Comparison of ENCODE assay signal across 11 mouse cellular contexts in the genomic region with DNA sequence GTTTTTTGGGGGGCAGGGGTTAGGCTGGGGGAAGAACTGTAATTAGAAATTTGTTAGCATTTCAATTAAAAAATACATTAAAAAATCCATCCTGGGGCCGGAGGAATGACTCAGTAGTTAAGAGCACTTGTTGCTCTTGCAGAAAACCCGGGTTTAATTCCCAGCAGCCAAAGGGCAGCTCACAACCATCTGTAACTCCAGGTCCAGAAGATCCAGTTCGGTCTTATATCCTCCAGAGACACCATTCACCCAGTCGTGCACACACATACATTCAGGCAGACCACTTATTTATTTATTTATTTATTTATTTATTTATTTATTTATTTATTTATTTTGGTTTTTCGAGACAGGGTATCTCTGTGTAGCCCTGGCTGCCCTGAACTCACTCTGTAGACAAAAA. TPM values are rescaled to one million over a fixed set of nuclear protein-coding genes. Genes with fewer than 3 reads are reported as not detected.
DNase-seq lines count a peak whose midpoint lies in the region; ATAC-seq lines count a peak whose summit lies in the region.
"Had no signal": no experiment of that assay in that cellular context is flagged by ENCODE, and none has a peak within 500 bp of the region (broad histone marks: within the 10 kb centered on the region; RNA-seq: fewer than 3 reads in every experiment).

No protein-coding gene starts in this region.

- peaks cover 3% of the 10 kb centered on the region; the same call in 1 of the 2 replicates for H3K4me1 ChIP-seq in heart, embryonic 11.5 days (ENCODE audit: control insufficient read depth, insufficient read depth, low read length)
- 0 out of 2 replicates have a peak, but pooled peaks cover 5% of the 10 kb centered on the region for H3K4me1 ChIP-seq in neural tube, embryonic 12.5 days
- peaks cover 13% of the 10 kb centered on the region; the same call in 1 of the 2 replicates for H3K4me1 ChIP-seq in limb, embryonic 15.5 days
- no peaks in the 10 kb centered on the region for H3K4me1 ChIP-seq in stomach, embryonic 15.5 days

- DNase-seq in heart, postnatal 14 days, result no peak
- no peak for DNase-seq in neural tube, embryonic 10.5 days (ENCODE audit: extremely low spot score, low spot score)
- no peak for DNase-seq in gastrocnemius, adult 18-20 months (ENCODE audit: low spot score)
- DNase-seq in layer of hippocampus, postnatal 36 days, result no peak

- peak overlapping the region; percentile 85; the same call in 1 of the 2 replicates for H3K4me2 ChIP-seq in heart, embryonic 11.5 days
- H3K4me2 ChIP-seq in neural tube, embryonic 12.5 days (replicated peaks), result peak overlapping the region; percentile 90; the same call in 1 of the 2 replicates
- H3K4me2 ChIP-seq in limb, embryonic 15.5 days, result peak overlapping the region; percentile 81; the same call in 1 of the 2 replicates
- peak overlapping the region; percentile 90; the same call in 1 of the 2 replicates for H3K4me2 ChIP-seq in stomach, embryonic 15.5 days

- WGBS in heart, embryonic 11.5 days (ENCODE audit: insufficient replicate concordance), result 43% methylated on average over 5 of the region's 5 CpGs
- 57% methylated on average over 5 of the region's 5 CpGs for WGBS in neural tube, embryonic 12.5 days
- 56% methylated on average over 5 of the region's 5 CpGs for WGBS in limb, embryonic 15.5 days
- WGBS in stomach, embryonic 15.5 days, result 63% methylated on average over 5 of the region's 5 CpGs

- no peaks in the 10 kb centered on the region for H3K27me3 ChIP-seq in heart, embryonic 11.5 days (ENCODE audit: control insufficient read depth, insufficient read depth, low read length)
- H3K27me3 ChIP-seq in neural tube, embryonic 12.5 days (replicated peaks), result no peaks in the 10 kb centered on the region
- H3K27me3 ChIP-seq in limb, embryonic 15.5 days, result no peaks in the 10 kb centered on the region
- H3K27me3 ChIP-seq in stomach, embryonic 15.5 days (replicated peaks), result no peaks in the 10 kb centered on the region

- no peak for ATAC-seq in heart, embryonic 11.5 days (replicated peaks; ENCODE audit: insufficient number of reproducible peaks, low FRiP score, low TSS enrichment)
- no peak for ATAC-seq in neural tube, embryonic 12.5 days (ENCODE audit: low FRiP score, low read depth)
- no peak for ATAC-seq in limb, embryonic 15.5 days (ENCODE audit: insufficient number of reproducible peaks, low FRiP score, low TSS enrichment, low read depth)
- ATAC-seq in stomach, embryonic 15.5 days (ENCODE audit: insufficient read depth, low FRiP score, low read depth), result no peak

- no peaks in the 10 kb centered on the region for H3K9me3 ChIP-seq in heart, embryonic 11.5 days (replicated peaks; ENCODE audit: control insufficient read depth, low read length)
- H3K9me3 ChIP-seq in neural tube, embryonic 12.5 days, result no peaks in the 10 kb centered on the region
- H3K9me3 ChIP-seq in limb, embryonic 15.5 days, result no peaks in the 10 kb centered on the region
- H3K9me3 ChIP-seq in stomach, embryonic 15.5 days, result no peaks in the 10 kb centered on the region

- H3K9ac ChIP-seq in heart, embryonic 11.5 days (ENCODE audit: low read depth, low read length), result no peak overlapping the region
- H3K9ac ChIP-seq in neural tube, embryonic 12.5 days, result no peak overlapping the region
- H3K9ac ChIP-seq in limb, embryonic 15.5 days, result no peak overlapping the region
- H3K9ac ChIP-seq in stomach, embryonic 15.5 days, result no peak overlapping the region

- H3K36me3 ChIP-seq in heart, embryonic 11.5 days (ENCODE audit: control insufficient read depth, insufficient read depth, low read length), result no peaks in the 10 kb centered on the region
- no peaks in the 10 kb centered on the region for H3K36me3 ChIP-seq in neural tube, embryonic 12.5 days
- H3K36me3 ChIP-seq in limb, embryonic 15.5 days, result no peaks in the 10 kb centered on the region
- H3K36me3 ChIP-seq in stomach, embryonic 15.5 days, result no peaks in the 10 kb centered on the region

- H3K27ac ChIP-seq in heart, embryonic 11.5 days (ENCODE audit: low read depth, low read length), result no peak overlapping the region
- H3K27ac ChIP-seq in neural tube, embryonic 12.5 days, result no peak overlapping the region
- H3K27ac ChIP-seq in limb, embryonic 15.5 days, result no peak overlapping the region
- no peak overlapping the region for H3K27ac ChIP-seq in stomach, embryonic 15.5 days

- intact Hi-C loops in heart, postnatal 14 days (cut with DNase I), result no loop called here

- no peak overlapping the region for H3K4me3 ChIP-seq in heart, embryonic 11.5 days (ENCODE audit: low read depth, low read length)
- H3K4me3 ChIP-seq in neural tube, embryonic 12.5 days, result no peak overlapping the region
- no peak overlapping the region; the same call in 1 of the 2 replicates for H3K4me3 ChIP-seq in limb, embryonic 15.5 days
- H3K4me3 ChIP-seq in stomach, embryonic 15.5 days (replicated peaks), result no peak overlapping the region

RNA-seq across cellular contexts. Expression of a gene that starts 1.2 kb away (rescaled TPM):
- polyA plus RNA-seq in heart, embryonic 11.5 days (2014; fragmentation: Nextera tagmentation; extraction: Ambion mirVana), result 45.0 and 49.8 TPM in 2 replicates
- 10 to 100 TPM; 83.7 to 90.0 TPM for total RNA-seq in heart, postnatal 14 days (2021)
- 16.7 and 17.4 TPM in 2 replicates for polyA plus RNA-seq in neural tube, embryonic 12.5 days (2016; fragmentation: Nextera tagmentation; extraction: Ambion mirVana)
- polyA plus RNA-seq in limb, embryonic 15.5 days (2015; fragmentation: Nextera tagmentation; extraction: Ambion mirVana), result 28.2 and 29.0 TPM in 2 replicates
- polyA plus RNA-seq in stomach, embryonic 15.5 days (2015; fragmentation: Nextera tagmentation; extraction: Ambion mirVana), result 33.8 and 49.9 TPM in 2 replicates
- 10 to 100 TPM; 65.2 to 69.0 TPM for total RNA-seq in gastrocnemius, adult 18-20 months (2021)
- 10 to 100 TPM; 15.9 to 18.5 TPM for total RNA-seq in layer of hippocampus, postnatal 36 days (2021)

RNA-seq across cellular contexts. Expression of a gene that starts 47.3 kb away (rescaled TPM):
- polyA plus RNA-seq in heart, embryonic 11.5 days (2014; fragmentation: Nextera tagmentation; extraction: Ambion mirVana), result not detected in 2 replicates
- not detected for total RNA-seq in heart, postnatal 14 days (2021)
- polyA plus RNA-seq in neural tube, embryonic 12.5 days (2016; fragmentation: Nextera tagmentation; extraction: Ambion mirVana), result not detected in 2 replicates
- not detected in 2 replicates for polyA plus RNA-seq in limb, embryonic 15.5 days (2015; fragmentation: Nextera tagmentation; extraction: Ambion mirVana)
- not detected in 2 replicates for polyA plus RNA-seq in stomach, embryonic 15.5 days (2015; fragmentation: Nextera tagmentation; extraction: Ambion mirVana)
- total RNA-seq in gastrocnemius, adult 18-20 months (2021), result not detected
- total RNA-seq in layer of hippocampus, postnatal 36 days (2021), result not detected
- total RNA-seq: gastrocnemius, postnatal 4 days; layer of hippocampus, postnatal 10 days had no signal
- polyA plus RNA-seq: intestine, embryonic 16.5 days had no signal

RNA-seq across cellular contexts. Expression of a gene that starts 47.4 kb away (rescaled TPM):
- polyA plus RNA-seq in heart, embryonic 11.5 days (2014; fragmentation: Nextera tagmentation; extraction: Ambion mirVana), result not detected in 2 replicates
- not detected for total RNA-seq in heart, postnatal 14 days (2021)
- not detected in 2 replicates for polyA plus RNA-seq in neural tube, embryonic 12.5 days (2016; fragmentation: Nextera tagmentation; extraction: Ambion mirVana)
- not detected in 2 replicates for polyA plus RNA-seq in limb, embryonic 15.5 days (2015; fragmentation: Nextera tagmentation; extraction: Ambion mirVana)
- polyA plus RNA-seq in stomach, embryonic 15.5 days (2015; fragmentation: Nextera tagmentation; extraction: Ambion mirVana), result not detected in 2 replicates
- not detected for total RNA-seq in gastrocnemius, adult 18-20 months (2021)
- total RNA-seq in layer of hippocampus, postnatal 36 days (2021), result under 1 TPM in 1 of 2 experiments, not detected in 1; 0.12 TPM
- total RNA-seq: gastrocnemius, postnatal 4 days; layer of hippocampus, postnatal 10 days had no signal
